Mouse (Mus musculus): ENCODE measurements around the gene Krit1.
"Not testable (repeated sequence)": the region's sequence is repeated elsewhere in the genome, so short reads cannot be mapped to it uniquely, and the experiment has no call there.

Gene Krit1

DNA sequence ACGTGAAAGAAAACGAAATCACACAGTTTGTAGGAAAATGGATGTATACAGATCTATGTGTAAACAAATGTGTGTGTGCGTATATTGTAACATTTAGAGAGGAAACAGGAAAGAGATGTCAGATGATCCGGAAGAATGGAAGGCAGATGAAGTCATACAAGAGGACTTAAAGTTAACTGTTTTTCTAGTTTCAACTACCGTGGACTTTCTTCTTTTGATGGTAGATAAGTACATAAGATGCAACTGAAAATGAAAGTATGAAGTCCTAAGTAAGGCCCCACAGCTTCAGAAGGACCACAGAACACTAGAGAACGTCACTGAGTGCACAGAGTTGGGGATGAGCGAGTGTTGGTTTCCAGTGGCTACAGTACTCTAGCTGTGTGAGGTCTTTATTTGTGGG lies 83.9 kb downstream of the Krit1 start:
- DNase-seq (ENCODE audit: low read depth, low spot score) = not testable (repeated sequence)

- DNase-seq (ENCODE audit: low read depth, low spot score) = no peak
Measured at GRCm38 (mm10) chr5:3889201-3889600, 86.2 kb downstream of the Krit1 start.

GRCm38 (mm10) chr5:3893459-3894293 lies 90.7 kb downstream of the Krit1 start, which contains the start of gene Mterf1a:
Mterf1a (minus strand) TSS chr5:3893933.
- DNase-seq (ENCODE audit: low read depth, low spot score) = not testable (repeated sequence)

- not testable (repeated sequence) for DNase-seq (ENCODE audit: low read depth, low spot score)
Measured at GRCm38 (mm10) chr5:3894294-3894619, 91.3 kb downstream of the Krit1 start.
